Mouse (Mus musculus): ENCODE measurements around the gene Mylk. TPM values are rescaled to one million over a fixed set of nuclear protein-coding genes. Genes with fewer than 3 reads are reported as not detected.

Gene Mylk
- polyA plus RNA-seq, 1 experiment from 2014 or later = 144 TPM

- peak overlapping the region; percentile 88 for H3K27ac ChIP-seq (ENCODE audit: low read length)
- ATAC-seq (ENCODE audit: low read depth) = no peak
- H3K4me3 ChIP-seq (ENCODE audit: low read length) = no peak overlapping the region
- no peaks in the 10 kb centered on the region for H3K27me3 ChIP-seq (ENCODE audit: control insufficient read depth, insufficient read depth, low read depth, low read length)
- no peak overlapping the region for H3K9ac ChIP-seq (ENCODE audit: low read length)
- no peaks in the 10 kb centered on the region for H3K9me3 ChIP-seq (ENCODE audit: control insufficient read depth, low read length)
- H3K4me1 ChIP-seq (replicated peaks; ENCODE audit: control insufficient read depth, insufficient read depth, low read length) = peaks cover 76% of the 10 kb centered on the region
- 26% methylated on average over 4 of the region's 4 CpGs for WGBS
- no peak overlapping the region for H3K4me2 ChIP-seq (ENCODE audit: low read depth, low read length)
- peaks cover 5% of the 10 kb centered on the region for H3K36me3 ChIP-seq (ENCODE audit: control insufficient read depth, insufficient read depth, low read length)
Measured at GRCm38 (mm10) chr16:34962322-34962721, 217.3 kb downstream of the Mylk start.

- peak overlapping the region; percentile 88 for H3K27ac ChIP-seq (ENCODE audit: low read length)
- no peak overlapping the region for H3K9ac ChIP-seq (ENCODE audit: low read length)
- no peaks in the 10 kb centered on the region for H3K27me3 ChIP-seq (ENCODE audit: control insufficient read depth, insufficient read depth, low read depth, low read length)
- peaks cover 5% of the 10 kb centered on the region for H3K36me3 ChIP-seq (ENCODE audit: control insufficient read depth, insufficient read depth, low read length)
- no peak overlapping the region for H3K4me3 ChIP-seq (ENCODE audit: low read length)
- H3K9me3 ChIP-seq (ENCODE audit: control insufficient read depth, low read length) = no peaks in the 10 kb centered on the region
- H3K4me1 ChIP-seq (replicated peaks; ENCODE audit: control insufficient read depth, insufficient read depth, low read length) = peaks cover 74% of the 10 kb centered on the region
- no peak for ATAC-seq (ENCODE audit: low read depth)
- no peak overlapping the region for H3K4me2 ChIP-seq (ENCODE audit: low read depth, low read length)
- 31% methylated on average over 4 of the region's 4 CpGs for WGBS
Measured at GRCm38 (mm10) chr16:34963008-34963407, 218.0 kb downstream of the Mylk start.

- Histone ChIP-seq H3K4me3 (ENCODE audit: low read length) (no peak overlapping the region), H3K4me1 (replicated peaks; ENCODE audit: control insufficient read depth, insufficient read depth, low read length) (peaks cover 38% of the 10 kb centered on the region), H3K27ac (ENCODE audit: low read length) (peak overlapping the region; percentile 85), H3K9ac (ENCODE audit: low read length) (peak overlapping the region; percentile 25), H3K36me3 (ENCODE audit: control insufficient read depth, insufficient read depth, low read length) (peaks cover 16% of the 10 kb centered on the region), H3K27me3 (ENCODE audit: control insufficient read depth, insufficient read depth, low read depth, low read length) (no peaks in the 10 kb centered on the region), H3K4me2 (ENCODE audit: low read depth, low read length) (no peak overlapping the region), H3K9me3 (ENCODE audit: control insufficient read depth, low read length) (no peaks in the 10 kb centered on the region)
- ATAC-seq (ENCODE audit: low read depth) = peak; percentile 77
- WGBS = 17% methylated on average over 5 of the region's 5 CpGs
Measured at GRCm38 (mm10) chr16:34966620-34967081, 221.6 kb downstream of the Mylk start.

- ATAC-seq (ENCODE audit: low read depth) = peak; percentile 86
- 34% methylated on average over 10 of the region's 10 CpGs for WGBS
- H3K9ac ChIP-seq (ENCODE audit: low read length) = peak overlapping the region; percentile 25; the same call in 1 of the 2 replicates
- peaks cover 19% of the 10 kb centered on the region for H3K36me3 ChIP-seq (ENCODE audit: control insufficient read depth, insufficient read depth, low read length)
- H3K4me1 ChIP-seq (replicated peaks; ENCODE audit: control insufficient read depth, insufficient read depth, low read length) = peaks cover 34% of the 10 kb centered on the region
- no peak overlapping the region for H3K4me3 ChIP-seq (ENCODE audit: low read length)
- H3K27ac ChIP-seq (ENCODE audit: low read length) = peak overlapping the region; percentile 85
- H3K9me3 ChIP-seq (ENCODE audit: control insufficient read depth, low read length) = no peaks in the 10 kb centered on the region
- no peak overlapping the region for H3K4me2 ChIP-seq (ENCODE audit: low read depth, low read length)
- H3K27me3 ChIP-seq (ENCODE audit: control insufficient read depth, insufficient read depth, low read depth, low read length) = no peaks in the 10 kb centered on the region
Measured at GRCm38 (mm10) chr16:34967120-34967800, 222.2 kb downstream of the Mylk start.

GRCm38 (mm10) chr16:34968181-34968580 is 223.2 kb downstream of the Mylk start:
- Histone ChIP-seq H3K9ac (ENCODE audit: low read length) (no peak overlapping the region), H3K9me3 (ENCODE audit: control insufficient read depth, low read length) (no peaks in the 10 kb centered on the region), H3K4me2 (ENCODE audit: low read depth, low read length) (no peak overlapping the region), H3K27ac (ENCODE audit: low read length) (no peak overlapping the region), H3K27me3 (ENCODE audit: control insufficient read depth, insufficient read depth, low read depth, low read length) (no peaks in the 10 kb centered on the region), H3K4me3 (ENCODE audit: low read length) (no peak overlapping the region), H3K36me3 (ENCODE audit: control insufficient read depth, insufficient read depth, low read length) (peaks cover 19% of the 10 kb centered on the region), H3K4me1 (replicated peaks; ENCODE audit: control insufficient read depth, insufficient read depth, low read length) (peaks cover 25% of the 10 kb centered on the region)
- 89% methylated on average over 5 of the region's 5 CpGs for whole genome bisulfite sequencing
- ATAC-seq (ENCODE audit: low read depth) = no peak

- no peaks in the 10 kb centered on the region for H3K9me3 ChIP-seq (ENCODE audit: control insufficient read depth, low read length)
- no peak for ATAC-seq (ENCODE audit: low read depth)
- no peaks in the 10 kb centered on the region for H3K4me1 ChIP-seq (replicated peaks; ENCODE audit: control insufficient read depth, insufficient read depth, low read length)
- no peak overlapping the region for H3K4me3 ChIP-seq (ENCODE audit: low read length)
- H3K27me3 ChIP-seq (ENCODE audit: control insufficient read depth, insufficient read depth, low read depth, low read length) = no peaks in the 10 kb centered on the region
- 74% methylated on average over 12 of the region's 12 CpGs for WGBS
- H3K27ac ChIP-seq (ENCODE audit: low read length) = no peak overlapping the region
- no peak overlapping the region for H3K9ac ChIP-seq (ENCODE audit: low read length)
- H3K36me3 ChIP-seq (ENCODE audit: control insufficient read depth, insufficient read depth, low read length) = peaks cover 33% of the 10 kb centered on the region
- H3K4me2 ChIP-seq (ENCODE audit: low read depth, low read length) = no peak overlapping the region
Measured at GRCm38 (mm10) chr16:34972471-34972870, 227.5 kb downstream of the Mylk start.

GRCm38 (mm10) chr16:34975544-34975943 is 230.5 kb downstream of the Mylk start:
- no peak overlapping the region for H3K4me2 ChIP-seq (ENCODE audit: low read depth, low read length)
- H3K27me3 ChIP-seq (ENCODE audit: control insufficient read depth, insufficient read depth, low read depth, low read length) = no peaks in the 10 kb centered on the region
- H3K4me1 ChIP-seq (replicated peaks; ENCODE audit: control insufficient read depth, insufficient read depth, low read length) = no peaks in the 10 kb centered on the region
- ATAC-seq (ENCODE audit: low read depth) = peak; percentile 53; the same call in 1 of the 2 replicates
- H3K27ac ChIP-seq (ENCODE audit: low read length) = no peak overlapping the region
- no peak overlapping the region for H3K9ac ChIP-seq (ENCODE audit: low read length)
- 40% methylated on average over 2 of the region's 2 CpGs for WGBS
- H3K9me3 ChIP-seq (ENCODE audit: control insufficient read depth, low read length) = no peaks in the 10 kb centered on the region
- no peak overlapping the region for H3K4me3 ChIP-seq (ENCODE audit: low read length)
- peaks cover 41% of the 10 kb centered on the region for H3K36me3 ChIP-seq (ENCODE audit: control insufficient read depth, insufficient read depth, low read length)

- H3K4me3 ChIP-seq (ENCODE audit: low read length) = no peak overlapping the region
- no peak overlapping the region for H3K4me2 ChIP-seq (ENCODE audit: low read depth, low read length)
- no peaks in the 10 kb centered on the region for H3K4me1 ChIP-seq (replicated peaks; ENCODE audit: control insufficient read depth, insufficient read depth, low read length)
- 72% methylated on average over 13 of the region's 13 CpGs for WGBS
- H3K27me3 ChIP-seq (ENCODE audit: control insufficient read depth, insufficient read depth, low read depth, low read length) = no peaks in the 10 kb centered on the region
- H3K36me3 ChIP-seq (ENCODE audit: control insufficient read depth, insufficient read depth, low read length) = peaks cover 34% of the 10 kb centered on the region
- no peak overlapping the region for H3K27ac ChIP-seq (ENCODE audit: low read length)
- no peak for ATAC-seq (ENCODE audit: low read depth)
- H3K9ac ChIP-seq (ENCODE audit: low read length) = no peak overlapping the region
- H3K9me3 ChIP-seq (ENCODE audit: control insufficient read depth, low read length) = no peaks in the 10 kb centered on the region
Measured at GRCm38 (mm10) chr16:34976630-34977029, 231.6 kb downstream of the Mylk start.

- H3K27me3 ChIP-seq (ENCODE audit: control insufficient read depth, insufficient read depth, low read depth, low read length) = no peaks in the 10 kb centered on the region
- H3K27ac ChIP-seq (ENCODE audit: low read length) = no peak overlapping the region
- H3K9ac ChIP-seq (ENCODE audit: low read length) = no peak overlapping the region
- ATAC-seq (ENCODE audit: low read depth) = no peak
- 82% methylated on average over 7 of the region's 7 CpGs for WGBS
- no peak overlapping the region for H3K4me2 ChIP-seq (ENCODE audit: low read depth, low read length)
- H3K9me3 ChIP-seq (ENCODE audit: control insufficient read depth, low read length) = no peaks in the 10 kb centered on the region
- no peaks in the 10 kb centered on the region; the same call in 1 of the 2 replicates for H3K4me1 ChIP-seq (replicated peaks; ENCODE audit: control insufficient read depth, insufficient read depth, low read length)
- no peak overlapping the region for H3K4me3 ChIP-seq (ENCODE audit: low read length)
- peaks cover 34% of the 10 kb centered on the region for H3K36me3 ChIP-seq (ENCODE audit: control insufficient read depth, insufficient read depth, low read length)
Measured at GRCm38 (mm10) chr16:34978018-34978417, 233.0 kb downstream of the Mylk start.

Data from lung, embryonic 16.5 days (tissue).